Mouse (Mus musculus) ovary, adult 10 weeks (tissue): ENCODE measurements around the gene Tns3. TPM values are rescaled to one million over a fixed set of nuclear protein-coding genes. Genes with fewer than 3 reads are reported as not detected.

Experiments used
- polyA plus RNA-seq: library from polyadenylated mRNA; stranded (reverse); fragments of 350-450 nt; fragmentation: Illumina TruSeq; extraction: RNeasy Lipid Tissue Mini Kit (QIAGEN cat#74804); gene quantifications from one replicate; pipeline ENCODE4 v1.2.3, GENCODE M21; 2014

Tns3 gene
- 35.0 TPM for polyA plus RNA-seq

DNA sequence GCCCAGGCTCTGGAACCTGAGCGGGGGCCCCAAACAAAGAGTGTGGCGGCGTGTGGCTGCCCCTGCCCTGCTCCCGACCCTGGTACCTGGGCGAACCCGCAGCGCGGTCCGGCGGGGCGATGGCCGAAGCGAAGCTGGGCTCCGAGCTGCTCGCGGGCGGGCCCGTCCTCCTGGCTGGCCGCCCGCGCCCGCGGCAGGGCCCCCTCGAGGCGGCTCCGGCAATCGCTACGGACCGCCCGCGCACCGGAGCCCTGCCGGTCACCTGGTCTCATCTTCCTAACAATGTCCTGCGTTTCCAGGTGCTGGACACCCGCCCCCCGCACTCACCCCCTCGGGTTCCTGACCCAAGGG lies at the start of gene Tns3:
Gene Tns3 (minus strand): TSS at position 143 of the 351 bp plus-strand sequence.

